Mouse (Mus musculus): ENCODE data around the gene Zkscan3. TPM values are rescaled to one million over a fixed set of nuclear protein-coding genes. Genes with fewer than 3 reads are reported as not detected.
"Not testable (repeated sequence)": the region's sequence is repeated elsewhere in the genome, so short reads cannot be mapped to it uniquely, and the experiment has no call there.

Zkscan3 gene
- total RNA-seq, 1 experiment: 21.7 TPM

- DNase-seq (ENCODE audit: low read depth, low spot score): peak; percentile 24
- no peaks in the 10 kb centered on the region; a peak in 1 of 4 replicates for H3K4me1 ChIP-seq (ENCODE audit: control insufficient read depth in 2 of 2, insufficient read depth in 2 of 2, low read length in 2 of 2, poor library complexity in 1 of 2)
- TF ChIP-seq ZNF384 (IDR thresholded peaks at IDR 0.05; ENCODE audit: low read depth, low read length): peak; percentile 95
- TF ChIP-seq ZC3H11A (IDR thresholded peaks at IDR 0.05; ENCODE audit: borderline replicate concordance, low read depth, low read length): no peak
- H3K27ac ChIP-seq (ENCODE audit: insufficient read depth, low read depth, low read length, poor library complexity, severe bottlenecking): no peak overlapping the region
- no peaks in the 10 kb centered on the region for H3K9me3 ChIP-seq (ENCODE audit: control insufficient read depth, insufficient read depth, low read depth, low read length)
- peak overlapping the region; percentile 84 to 96 for H3K4me3 ChIP-seq (ENCODE audit: insufficient read depth in 1 of 2, low read depth in 1 of 2, low read length in 2 of 2, poor library complexity in 1 of 2, severe bottlenecking in 1 of 2)
- peak overlapping the region; percentile 93; the same call in 1 of the 2 replicates for H3K9ac ChIP-seq (ENCODE audit: insufficient read depth, low read depth, low read length, poor library complexity, severe bottlenecking)
- H3K36me3 ChIP-seq (ENCODE audit: control insufficient read depth, insufficient read depth, low read length, poor library complexity, severe bottlenecking): no peaks in the 10 kb centered on the region
- in situ Hi-C loops (cut with MboI; ENCODE audit: low sequenced_read_pairs in 2 of 2, unreplicated experiment in 2 of 2): no loop called here
Measured at GRCm38 (mm10) chr13:21401636-21402286, 794 bp downstream of the Zkscan3 start.

GRCm38 (mm10) chr13:21401166-21401565 lies 1.4 kb downstream of the Zkscan3 start:
- H3K4me3 ChIP-seq (ENCODE audit: insufficient read depth in 1 of 2, low read depth in 1 of 2, low read length in 2 of 2, poor library complexity in 1 of 2, severe bottlenecking in 1 of 2): peak overlapping the region in 1 of 2 experiments; percentile 84; a peak in 2 of 4 replicates
- TF ChIP-seq ZC3H11A (IDR thresholded peaks at IDR 0.05; ENCODE audit: borderline replicate concordance, low read depth, low read length): no peak
- TF ChIP-seq HCFC1 (IDR thresholded peaks at IDR 0.05; ENCODE audit: borderline replicate concordance, insufficient read depth, low read length): no peak
- no peak for TF ChIP-seq MAFK (IDR thresholded peaks at IDR 0.05; ENCODE audit: insufficient read depth, low read depth, low read length)
- H3K36me3 ChIP-seq (ENCODE audit: control insufficient read depth, insufficient read depth, low read length, poor library complexity, severe bottlenecking): no peaks in the 10 kb centered on the region
- in situ Hi-C loops (cut with MboI; ENCODE audit: low sequenced_read_pairs in 2 of 2, unreplicated experiment in 2 of 2): no loop called here
- DNase-seq (ENCODE audit: low read depth, low spot score): no peak
- no peak overlapping the region for H3K27ac ChIP-seq (ENCODE audit: insufficient read depth, low read depth, low read length, poor library complexity, severe bottlenecking)
- no peak overlapping the region for H3K9ac ChIP-seq (ENCODE audit: insufficient read depth, low read depth, low read length, poor library complexity, severe bottlenecking)
- H3K9me3 ChIP-seq (ENCODE audit: control insufficient read depth, insufficient read depth, low read depth, low read length): no peaks in the 10 kb centered on the region
- H3K4me1 ChIP-seq (ENCODE audit: control insufficient read depth in 2 of 2, insufficient read depth in 2 of 2, low read length in 2 of 2, poor library complexity in 1 of 2): no peaks in the 10 kb centered on the region; a peak in 1 of 4 replicates

GRCm38 (mm10) chr13:21397486-21397885 lies 5.1 kb downstream of the Zkscan3 start:
- in situ Hi-C loops (cut with MboI; ENCODE audit: low sequenced_read_pairs in 2 of 2, unreplicated experiment in 2 of 2): loop anchor here in 1 of 2 experiments (25.0 kb wide), 1 partner anchor 290 kb away; the partner anchor contains the start of genes Olfr1359 and Olfr1360
- DNase-seq (ENCODE audit: low read depth, low spot score): no peak
- no peak overlapping the region for H3K27ac ChIP-seq (ENCODE audit: insufficient read depth, low read depth, low read length, poor library complexity, severe bottlenecking)
- H3K9ac ChIP-seq (ENCODE audit: insufficient read depth, low read depth, low read length, poor library complexity, severe bottlenecking): no peak overlapping the region
- H3K9me3 ChIP-seq (ENCODE audit: control insufficient read depth, insufficient read depth, low read depth, low read length): no peaks in the 10 kb centered on the region
- no peak for TF ChIP-seq MAFK (IDR thresholded peaks at IDR 0.05; ENCODE audit: insufficient read depth, low read depth, low read length)
- no peak for TF ChIP-seq ZC3H11A (IDR thresholded peaks at IDR 0.05; ENCODE audit: borderline replicate concordance, low read depth, low read length)
- TF ChIP-seq ZNF384 (IDR thresholded peaks at IDR 0.05; ENCODE audit: low read depth, low read length): no peak
- no peak for TF ChIP-seq HCFC1 (IDR thresholded peaks at IDR 0.05; ENCODE audit: borderline replicate concordance, insufficient read depth, low read length)
- TF ChIP-seq CHD2 (IDR thresholded peaks at IDR 0.05; ENCODE audit: low read depth, low read length): no peak
- peaks cover 3% of the 10 kb centered on the region; the same call in 1 of the 2 replicates for H3K36me3 ChIP-seq (ENCODE audit: control insufficient read depth, insufficient read depth, low read length, poor library complexity, severe bottlenecking)
- no peak overlapping the region for H3K4me3 ChIP-seq (ENCODE audit: insufficient read depth in 1 of 2, low read depth in 1 of 2, low read length in 2 of 2, poor library complexity in 1 of 2, severe bottlenecking in 1 of 2)
- no peaks in the 10 kb centered on the region; a peak in 1 of 4 replicates for H3K4me1 ChIP-seq (ENCODE audit: control insufficient read depth in 2 of 2, insufficient read depth in 2 of 2, low read length in 2 of 2, poor library complexity in 1 of 2)

- H3K4me1 ChIP-seq (ENCODE audit: control insufficient read depth in 2 of 2, insufficient read depth in 2 of 2, low read length in 2 of 2, poor library complexity in 1 of 2); H3K4me3 ChIP-seq (ENCODE audit: insufficient read depth in 1 of 2, low read depth in 1 of 2, low read length in 2 of 2, poor library complexity in 1 of 2, severe bottlenecking in 1 of 2); H3K9me3 ChIP-seq (ENCODE audit: control insufficient read depth, insufficient read depth, low read depth, low read length); H3K27ac ChIP-seq (ENCODE audit: insufficient read depth, low read depth, low read length, poor library complexity, severe bottlenecking); DNase-seq (ENCODE audit: low read depth, low spot score); H3K36me3 ChIP-seq (ENCODE audit: control insufficient read depth, insufficient read depth, low read length, poor library complexity, severe bottlenecking): not testable (repeated sequence)
- in situ Hi-C loops (cut with MboI; ENCODE audit: low sequenced_read_pairs in 2 of 2, unreplicated experiment in 2 of 2): loop anchor here in 1 of 2 experiments (25.0 kb wide), 1 partner anchor 291 kb away; the partner anchor contains the start of genes Olfr1359 and Olfr1360
- 0 out of 2 replicates have a peak overlapping the region, but pooled peaks have one; percentile 18 for H3K9ac ChIP-seq (ENCODE audit: insufficient read depth, low read depth, low read length, poor library complexity, severe bottlenecking)
Measured at GRCm38 (mm10) chr13:21396048-21396447, 6.5 kb downstream of the Zkscan3 start.

GRCm38 (mm10) chr13:21395623-21396022 lies 6.9 kb downstream of the Zkscan3 start:
- no peak overlapping the region for H3K27ac ChIP-seq (ENCODE audit: insufficient read depth, low read depth, low read length, poor library complexity, severe bottlenecking)
- TF ChIP-seq MAFK (IDR thresholded peaks at IDR 0.05; ENCODE audit: insufficient read depth, low read depth, low read length) (no peak), ZC3H11A (IDR thresholded peaks at IDR 0.05; ENCODE audit: borderline replicate concordance, low read depth, low read length) (no peak), ZNF384 (IDR thresholded peaks at IDR 0.05; ENCODE audit: low read depth, low read length) (no peak), HCFC1 (IDR thresholded peaks at IDR 0.05; ENCODE audit: borderline replicate concordance, insufficient read depth, low read length) (no peak), CHD2 (IDR thresholded peaks at IDR 0.05; ENCODE audit: low read depth, low read length) (no peak)
- no peaks in the 10 kb centered on the region; a peak in 1 of 4 replicates for H3K4me1 ChIP-seq (ENCODE audit: control insufficient read depth in 2 of 2, insufficient read depth in 2 of 2, low read length in 2 of 2, poor library complexity in 1 of 2)
- DNase-seq (ENCODE audit: low read depth, low spot score): no peak
- H3K4me3 ChIP-seq (ENCODE audit: insufficient read depth in 1 of 2, low read depth in 1 of 2, low read length in 2 of 2, poor library complexity in 1 of 2, severe bottlenecking in 1 of 2): no peak overlapping the region
- no peaks in the 10 kb centered on the region for H3K9me3 ChIP-seq (ENCODE audit: control insufficient read depth, insufficient read depth, low read depth, low read length)
- in situ Hi-C loops (cut with MboI; ENCODE audit: low sequenced_read_pairs in 2 of 2, unreplicated experiment in 2 of 2): loop anchor here in 1 of 2 experiments (25.0 kb wide), 1 partner anchor 292 kb away; the partner anchor contains the start of genes Olfr1359 and Olfr1360
- peaks cover 3% of the 10 kb centered on the region; the same call in 1 of the 2 replicates for H3K36me3 ChIP-seq (ENCODE audit: control insufficient read depth, insufficient read depth, low read length, poor library complexity, severe bottlenecking)
- H3K9ac ChIP-seq (ENCODE audit: insufficient read depth, low read depth, low read length, poor library complexity, severe bottlenecking): no peak overlapping the region
